Mouse (Mus musculus) hindbrain, embryonic 16.5 days (tissue): ENCODE results near the gene 4931429L15Rik. TPM values are rescaled to one million over a fixed set of nuclear protein-coding genes. Genes with fewer than 3 reads are reported as not detected.
A peak's percentile ranks its signal among the peaks of the same experiment; 100 is the strongest.

Experiments
- ATAC-seq: fragments of 200-750 bp; cut with Nextera tagmentation; 2 replicates; pipeline ENCODE4 v1.8.0; 2017; ENCODE audit warnings: moderate TSS enrichment, moderate library complexity
- H3K27ac ChIP-seq: fragments of 300-500 bp; sonication (generic); 2 replicates; pipeline ENCODE4 v1.5.1; 2014; ENCODE audit warnings: low read depth, mild to moderate bottlenecking, control low read depth, low read length, moderate library complexity
- H3K27me3 ChIP-seq: fragments of 300-500 bp; sonication (generic); replicated peaks from 2 replicates; pipeline ENCODE4 v1.6.1; 2014; ENCODE audit warnings: low read length; ENCODE audit not compliant: control insufficient read depth, insufficient read depth
- H3K36me3 ChIP-seq: fragments of 300-500 bp; sonication (generic); 2 replicates; pipeline ENCODE4 v1.6.1; 2014; ENCODE audit warnings: mild to moderate bottlenecking, low read length, moderate library complexity, mixed read lengths; ENCODE audit not compliant: control insufficient read depth, insufficient read depth
- H3K4me1 ChIP-seq: fragments of 300-500 bp; sonication (generic); 2 replicates; pipeline ENCODE4 v1.6.1; 2014; ENCODE audit warnings: low read depth, low read length; ENCODE audit not compliant: control insufficient read depth, insufficient read depth
- H3K4me2 ChIP-seq: fragments of 300-500 bp; sonication (generic); 2 replicates; pipeline ENCODE4 v1.6.1; 2014; ENCODE audit warnings: mild to moderate bottlenecking, low read length, control low read depth, moderate library complexity
- H3K4me3 ChIP-seq: fragments of 300-500 bp; sonication (generic); 2 replicates; pipeline ENCODE4 v1.5.1; 2014; ENCODE audit warnings: mild to moderate bottlenecking, low read length, control low read depth, moderate library complexity
- H3K9ac ChIP-seq: fragments of 300-500 bp; sonication (generic); 2 replicates; pipeline ENCODE4 v1.6.1; 2014; ENCODE audit warnings: low read depth, mild to moderate bottlenecking, control low read depth, low read length, moderate library complexity
- H3K9me3 ChIP-seq: fragments of 300-500 bp; sonication (generic); 2 replicates; pipeline ENCODE4 v1.6.1; 2014; ENCODE audit warnings: mild to moderate bottlenecking, low read length, moderate library complexity; ENCODE audit not compliant: control insufficient read depth
- WGBS: fragments of 180-500 bp; shearing (Covaris S2); extraction: QIAGEN DNeasy Blood & Tissue Kit; methylation state at CpG from one replicate; pipeline ENCODE4 v1.1.7; 2014; 5-methylcytosine and 5-hydroxymethylcytosine counted together
- polyA plus RNA-seq: library from polyadenylated mRNA; unstranded; fragments of >200 nt; fragmentation: Nextera tagmentation; extraction: Ambion mirVana; gene quantifications from 2 replicates; pipeline ENCODE4 v1.2.1, GENCODE M21; 2015

4931429L15Rik gene
- polyA plus RNA-seq, 1 experiment from 2014 or later, result not detected

GRCm38 (mm10) chr9:46272677-46273454, 46.9 kb downstream of the 4931429L15Rik start, which contains the start of gene Zpr1:
TSS of gene Zpr1 (plus strand) at chr9:46273064.
- WGBS, result 6% methylated on average over 45 of the region's 45 CpGs

GRCm38 (mm10) chr9:46272070-46272469, 47.7 kb downstream of the 4931429L15Rik start:
- no peak overlapping the region for H3K9ac ChIP-seq
- WGBS, result 89% methylated on average over 9 of the region's 9 CpGs
- peaks cover 6% of the 10 kb centered on the region for H3K4me1 ChIP-seq
- H3K36me3 ChIP-seq, result peaks cover 17% of the 10 kb centered on the region
- peaks cover 3% of the 10 kb centered on the region for H3K27me3 ChIP-seq
- H3K4me2 ChIP-seq, result no peak overlapping the region
- H3K27ac ChIP-seq, result no peak overlapping the region
- ATAC-seq, result no peak
- no peaks in the 10 kb centered on the region for H3K9me3 ChIP-seq
- H3K4me3 ChIP-seq, result no peak overlapping the region

More at GRCm38 (mm10) chr9:46272677-46273454, 46.9 kb downstream of the 4931429L15Rik start, which contains the start of gene Zpr1:
- ATAC-seq, result peak; percentile 98
- peaks cover 3% of the 10 kb centered on the region for H3K27me3 ChIP-seq
- peak within 1 kb of the TSS; percentile 72 for H3K9ac ChIP-seq
- H3K27ac ChIP-seq, result peak within 1 kb of the TSS; percentile 21; the same call in 1 of the 2 replicates
- peak within 1 kb of the TSS; percentile 92 for H3K4me2 ChIP-seq
- H3K36me3 ChIP-seq, result peaks cover 20% of the 10 kb centered on the region
- peaks cover 6% of the 10 kb centered on the region for H3K4me1 ChIP-seq
- peak within 1 kb of the TSS; percentile 69 for H3K4me3 ChIP-seq
- no peaks in the 10 kb centered on the region for H3K9me3 ChIP-seq

- no peak for ATAC-seq
- Histone ChIP-seq H3K9ac (no peak overlapping the region), H3K27me3 (peaks cover 3% of the 10 kb centered on the region), H3K27ac (no peak overlapping the region), H3K4me1 (peaks cover 6% of the 10 kb centered on the region), H3K9me3 (no peaks in the 10 kb centered on the region), H3K4me2 (no peak overlapping the region), H3K4me3 (no peak overlapping the region), H3K36me3 (peaks cover 7% of the 10 kb centered on the region)
- 87% methylated on average over 4 of the region's 4 CpGs for WGBS
Measured at GRCm38 (mm10) chr9:46270782-46271181, 49.0 kb downstream of the 4931429L15Rik start.

- 85% methylated on average over 5 of the region's 5 CpGs for WGBS
- peaks cover 3% of the 10 kb centered on the region for H3K27me3 ChIP-seq
- H3K9me3 ChIP-seq, result no peaks in the 10 kb centered on the region
- no peak overlapping the region for H3K4me2 ChIP-seq
- no peaks in the 10 kb centered on the region for H3K36me3 ChIP-seq
- ATAC-seq, result no peak
- no peak overlapping the region for H3K27ac ChIP-seq
- peaks cover 6% of the 10 kb centered on the region for H3K4me1 ChIP-seq
- H3K9ac ChIP-seq, result no peak overlapping the region
- H3K4me3 ChIP-seq, result no peak overlapping the region
Measured at GRCm38 (mm10) chr9:46269125-46269524, 50.7 kb downstream of the 4931429L15Rik start.

GRCm38 (mm10) chr9:46268343-46268873, 51.4 kb downstream of the 4931429L15Rik start, which contains the start of gene Apoa5:
TSS of gene Apoa5 (plus strand) at chr9:46268633.
- no peaks in the 10 kb centered on the region for H3K4me1 ChIP-seq
- ATAC-seq, result no peak
- WGBS, result 64% methylated on average over 7 of the region's 7 CpGs
- H3K9me3 ChIP-seq, result no peaks in the 10 kb centered on the region
- no peak within 1 kb of the TSS for H3K4me2 ChIP-seq
- no peak within 1 kb of the TSS for H3K9ac ChIP-seq
- no peak within 1 kb of the TSS for H3K4me3 ChIP-seq
- H3K27ac ChIP-seq, result no peak within 1 kb of the TSS
- no peaks in the 10 kb centered on the region for H3K36me3 ChIP-seq
- H3K27me3 ChIP-seq, result peaks cover 3% of the 10 kb centered on the region

- WGBS, result 87% methylated on average over 7 of the region's 7 CpGs
- Histone ChIP-seq H3K36me3 (no peaks in the 10 kb centered on the region), H3K9ac (no peak overlapping the region), H3K27ac (no peak overlapping the region), H3K9me3 (no peaks in the 10 kb centered on the region), H3K4me2 (no peak overlapping the region), H3K27me3 (no peaks in the 10 kb centered on the region), H3K4me1 (no peaks in the 10 kb centered on the region), H3K4me3 (no peak overlapping the region)
- ATAC-seq, result no peak
Measured at GRCm38 (mm10) chr9:46261131-46261530, 58.7 kb downstream of the 4931429L15Rik start.

GRCm38 (mm10) chr9:46259111-46259510, 60.7 kb downstream of the 4931429L15Rik start:
- no peaks in the 10 kb centered on the region for H3K4me1 ChIP-seq
- no peak overlapping the region for H3K4me2 ChIP-seq
- H3K4me3 ChIP-seq, result no peak overlapping the region
- ATAC-seq, result no peak
- no peaks in the 10 kb centered on the region for H3K9me3 ChIP-seq
- H3K36me3 ChIP-seq, result no peaks in the 10 kb centered on the region
- H3K9ac ChIP-seq, result no peak overlapping the region
- 86% methylated on average over 6 of the region's 6 CpGs for WGBS
- H3K27ac ChIP-seq, result no peak overlapping the region
- H3K27me3 ChIP-seq, result no peaks in the 10 kb centered on the region

GRCm38 (mm10) chr9:46257546-46257945, 62.2 kb downstream of the 4931429L15Rik start:
- no peak overlapping the region for H3K4me2 ChIP-seq
- H3K36me3 ChIP-seq, result no peaks in the 10 kb centered on the region
- no peak overlapping the region for H3K27ac ChIP-seq
- no peaks in the 10 kb centered on the region for H3K4me1 ChIP-seq
- H3K9ac ChIP-seq, result no peak overlapping the region
- no peak for ATAC-seq
- H3K4me3 ChIP-seq, result no peak overlapping the region
- no peaks in the 10 kb centered on the region for H3K27me3 ChIP-seq
- 87% methylated on average over 3 of the region's 3 CpGs for WGBS
- H3K9me3 ChIP-seq, result no peaks in the 10 kb centered on the region

- no peaks in the 10 kb centered on the region for H3K27me3 ChIP-seq
- H3K9me3 ChIP-seq, result no peaks in the 10 kb centered on the region
- H3K4me2 ChIP-seq, result no peak overlapping the region
- ATAC-seq, result no peak
- H3K9ac ChIP-seq, result no peak overlapping the region
- no peaks in the 10 kb centered on the region for H3K36me3 ChIP-seq
- H3K27ac ChIP-seq, result no peak overlapping the region
- WGBS, result 85% methylated on average over 10 of the region's 10 CpGs
- H3K4me3 ChIP-seq, result no peak overlapping the region
- H3K4me1 ChIP-seq, result no peaks in the 10 kb centered on the region
Measured at GRCm38 (mm10) chr9:46256658-46257385, 63.0 kb downstream of the 4931429L15Rik start.
